Mouse (Mus musculus): Measurements from ENCODE around the gene Vmn1r159. TPM values are rescaled to one million over a fixed set of nuclear protein-coding genes. Genes with fewer than 3 reads are reported as not detected.

Vmn1r159 gene
- not detected for polyA plus RNA-seq (2015; fragmentation: Illumina TruSeq; extraction: RNeasy Lipid Tissue Mini Kit (QIAGEN cat#74804); ENCODE audit: low read depth, low replicate concordance)

DNA sequence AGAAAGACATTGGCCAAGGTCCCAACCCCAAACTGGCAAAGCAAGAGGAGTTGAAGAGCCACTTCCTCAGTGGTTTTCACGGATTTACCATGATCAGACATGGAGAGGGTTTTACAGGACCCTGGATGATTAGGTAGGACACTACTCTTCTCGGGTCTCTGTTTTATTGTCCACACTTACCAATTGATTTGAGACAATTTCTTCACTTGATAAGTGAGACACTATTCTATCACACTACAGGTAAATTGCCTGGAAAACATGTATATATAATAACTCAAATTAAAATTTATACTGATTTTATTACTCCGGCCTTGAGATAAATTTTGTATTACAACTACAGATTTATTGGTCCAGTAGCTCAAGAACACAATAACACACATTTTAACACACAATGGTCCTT lies at the start of gene Vmn1r159:
TSS of gene Vmn1r159 (minus strand) at position 101 of the 400 bp plus-strand sequence.

DNA sequence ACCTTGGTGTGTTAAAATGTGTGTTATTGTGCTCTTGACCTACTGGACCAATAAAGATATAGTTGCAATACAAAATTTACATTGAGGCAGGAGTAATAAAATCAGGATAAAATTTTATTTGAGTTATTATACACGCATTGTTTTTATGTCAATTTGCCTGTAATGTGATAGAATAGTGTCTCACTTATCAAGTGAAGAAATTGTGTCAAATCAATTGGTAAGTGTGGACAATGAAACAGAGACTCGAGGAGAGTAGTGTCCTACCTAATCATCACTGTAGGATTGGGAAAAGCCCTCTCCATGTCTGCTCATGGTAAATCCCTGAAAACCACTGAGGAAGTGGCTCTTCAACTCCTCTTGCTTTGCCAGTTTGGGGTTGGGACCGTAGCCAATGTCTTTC lies 27.5 kb upstream of the Vmn1r159 start, which contains the start of gene Vmn1r160:
TSS of gene Vmn1r160 (plus strand) at position 301 of the 400 bp plus-strand sequence.

Other genes starting within 250 kb of the Vmn1r159 start
- gene Vmn1r155, start 185.6 kb downstream of the Vmn1r159 start, polyA plus RNA-seq (2015; fragmentation: Illumina TruSeq; extraction: RNeasy Lipid Tissue Mini Kit (QIAGEN cat#74804); ENCODE audit: low read depth, low replicate concordance), result not detected
- not detected for gene Gm8693, start 151.3 kb downstream of the Vmn1r159 start, polyA plus RNA-seq (2015; fragmentation: Illumina TruSeq; extraction: RNeasy Lipid Tissue Mini Kit (QIAGEN cat#74804); ENCODE audit: low read depth, low replicate concordance)
- gene Gm4567, start 123.9 kb downstream of the Vmn1r159 start, polyA plus RNA-seq (2015; fragmentation: Illumina TruSeq; extraction: RNeasy Lipid Tissue Mini Kit (QIAGEN cat#74804); ENCODE audit: low read depth, low replicate concordance), result not detected
- gene Vmn1r157, start 81.9 kb downstream of the Vmn1r159 start, polyA plus RNA-seq (2015; fragmentation: Illumina TruSeq; extraction: RNeasy Lipid Tissue Mini Kit (QIAGEN cat#74804); ENCODE audit: low read depth, low replicate concordance), result not detected
- gene Vmn1r158, start 52.8 kb downstream of the Vmn1r159 start, polyA plus RNA-seq (2015; fragmentation: Illumina TruSeq; extraction: RNeasy Lipid Tissue Mini Kit (QIAGEN cat#74804); ENCODE audit: low read depth, low replicate concordance), result not detected
- gene Vmn1r160, start 27.6 kb upstream of the Vmn1r159 start, polyA plus RNA-seq (2015; fragmentation: Illumina TruSeq; extraction: RNeasy Lipid Tissue Mini Kit (QIAGEN cat#74804); ENCODE audit: low read depth, low replicate concordance), result not detected
- not detected for gene Gm4214, start 141.1 kb upstream of the Vmn1r159 start, polyA plus RNA-seq (2015; fragmentation: Illumina TruSeq; extraction: RNeasy Lipid Tissue Mini Kit (QIAGEN cat#74804); ENCODE audit: low read depth, low replicate concordance)
- gene Gm4216, start 176.3 kb upstream of the Vmn1r159 start, polyA plus RNA-seq (2015; fragmentation: Illumina TruSeq; extraction: RNeasy Lipid Tissue Mini Kit (QIAGEN cat#74804); ENCODE audit: low read depth, low replicate concordance), result not detected
- gene Vmn1r163, start 211.9 kb upstream of the Vmn1r159 start, polyA plus RNA-seq (2015; fragmentation: Illumina TruSeq; extraction: RNeasy Lipid Tissue Mini Kit (QIAGEN cat#74804); ENCODE audit: low read depth, low replicate concordance), result not detected
- not detected for gene Gm8720, start 223.9 kb upstream of the Vmn1r159 start, polyA plus RNA-seq (2015; fragmentation: Illumina TruSeq; extraction: RNeasy Lipid Tissue Mini Kit (QIAGEN cat#74804); ENCODE audit: low read depth, low replicate concordance)

Measured in brain, adult 10 weeks (tissue).